Mouse (Mus musculus): ENCODE data around the gene Bcl2l11. TPM values are rescaled to one million over a fixed set of nuclear protein-coding genes. Genes with fewer than 3 reads are reported as not detected.

The Bcl2l11 gene
- polyA plus RNA-seq, 2 experiments: 18.3 to 30.5 TPM

GRCm38 (mm10) chr2:128211022-128211880, 85.4 kb downstream of the Bcl2l11 start:
- ATAC-seq (ENCODE audit: low FRiP score, low read depth) (no peak), DNase-seq (ENCODE audit: low spot score) (no peak)
- WGBS: 16% methylated on average over 18 of the region's 19 CpGs
- Histone ChIP-seq H3K27me3 (ENCODE audit: control insufficient read depth, insufficient read depth, low read length) (no peaks in the 10 kb centered on the region), H3K4me1 (ENCODE audit: control insufficient read depth, insufficient read depth, low read length) (peaks cover 21% of the 10 kb centered on the region), H3K4me2 (replicated peaks; ENCODE audit: low read depth, low read length, severe bottlenecking) (peak overlapping the region; percentile 29), H3K27ac (replicated peaks; ENCODE audit: low read depth, low read length) (0 out of 2 replicates have a peak overlapping the region, but pooled peaks have one; percentile 1), H3K9me3 (ENCODE audit: control insufficient read depth, low read length) (no peaks in the 10 kb centered on the region), H3K36me3 (ENCODE audit: control insufficient read depth, insufficient read depth, low read length) (no peaks in the 10 kb centered on the region), H3K4me3 (replicated peaks; ENCODE audit: low read length) (no peak overlapping the region), H3K9ac (ENCODE audit: low read depth, low read length, severe bottlenecking) (peak overlapping the region; percentile 14; the same call in 1 of the 2 replicates)
- TF ChIP-seq POLR2A (IDR thresholded peaks at IDR 0.05; ENCODE audit: borderline replicate concordance, extremely low read depth, insufficient read depth, insufficient read length): no peak

GRCm38 (mm10) chr2:128211881-128212209, 86.0 kb downstream of the Bcl2l11 start:
- 22% methylated on average over 8 of the region's 8 CpGs for WGBS
- DNase-seq (ENCODE audit: low spot score) (no peak), ATAC-seq (ENCODE audit: low FRiP score, low read depth) (no peak)

More at GRCm38 (mm10) chr2:128211881-128212209, 86.0 kb downstream of the Bcl2l11 start:
- Histone ChIP-seq H3K4me3 (replicated peaks; ENCODE audit: low read length) (no peak overlapping the region), H3K9ac (ENCODE audit: low read depth, low read length, severe bottlenecking) (0 out of 2 replicates have a peak overlapping the region, but pooled peaks have one; percentile 14), H3K9me3 (ENCODE audit: control insufficient read depth, low read length) (no peaks in the 10 kb centered on the region), H3K27me3 (ENCODE audit: control insufficient read depth, insufficient read depth, low read length) (no peaks in the 10 kb centered on the region), H3K4me1 (ENCODE audit: control insufficient read depth, insufficient read depth, low read length) (peaks cover 21% of the 10 kb centered on the region), H3K4me2 (replicated peaks; ENCODE audit: low read depth, low read length, severe bottlenecking) (no peak overlapping the region), H3K36me3 (ENCODE audit: control insufficient read depth, insufficient read depth, low read length) (no peaks in the 10 kb centered on the region), H3K27ac (replicated peaks; ENCODE audit: low read depth, low read length) (no peak overlapping the region)
- TF ChIP-seq POLR2A (IDR thresholded peaks at IDR 0.05; ENCODE audit: borderline replicate concordance, extremely low read depth, insufficient read depth, insufficient read length): no peak

All from limb, embryonic 14.5 days (tissue).